Mouse (Mus musculus) heart, embryonic 14.5 days (tissue): ENCODE measurements around the gene Zfp628. TPM values are rescaled to one million over a fixed set of nuclear protein-coding genes. Genes with fewer than 3 reads are reported as not detected.

Experiments
- ATAC-seq: fragments of 200-750 bp; cut with Nextera tagmentation; 2 replicates; pipeline ENCODE4 v1.8.0; 2017; ENCODE audit warnings: low read depth, moderate TSS enrichment; ENCODE audit not compliant: insufficient number of reproducible peaks, insufficient read depth, low FRiP score
- H3K27ac ChIP-seq, 2 experiments: fragments of 200-500 bp in 1 of 2; fragments of 300-500 bp in 1 of 2; sonication (generic) in 1 of 2; replicated peaks in 1 of 2; 2 replicates each; pipeline ENCODE4 v1.5.1; 2012 to 2014; ENCODE audit warnings: low read depth in 2 of 2, low read length in 2 of 2, control low read depth in 1 of 2, mild to moderate bottlenecking in 1 of 2, mixed read lengths in 1 of 2; ENCODE audit not compliant: control insufficient read depth in 1 of 2, insufficient read depth in 1 of 2
- H3K27me3 ChIP-seq: fragments of 300-500 bp; sonication (generic); 2 replicates; pipeline ENCODE4 v1.6.1; 2014; ENCODE audit warnings: mild to moderate bottlenecking, low read length, control low read depth; ENCODE audit not compliant: control insufficient read depth, insufficient read depth
- H3K36me3 ChIP-seq: fragments of 300-500 bp; sonication (generic); 2 replicates; pipeline ENCODE4 v1.6.1; 2014; ENCODE audit warnings: mild to moderate bottlenecking, control low read depth, low read length, mixed read lengths; ENCODE audit not compliant: control insufficient read depth, insufficient read depth
- H3K4me1 ChIP-seq, 2 experiments: fragments of 200-500 bp in 1 of 2; fragments of 300-500 bp in 1 of 2; sonication (generic) in 1 of 2; 2 replicates each; pipeline ENCODE4 v1.6.1; 2012 to 2014; ENCODE audit warnings: low read length in 2 of 2, control low read depth in 1 of 2, mixed read lengths in 1 of 2; ENCODE audit not compliant: control insufficient read depth in 2 of 2, insufficient read depth in 2 of 2
- H3K4me2 ChIP-seq: fragments of 300-500 bp; sonication (generic); 2 replicates; pipeline ENCODE4 v1.6.1; 2014; ENCODE audit warnings: mild to moderate bottlenecking, low read length
- H3K4me3 ChIP-seq, 2 experiments: fragments of 200-500 bp in 1 of 2; fragments of 300-500 bp in 1 of 2; sonication (generic) in 1 of 2; 2 replicates each; pipeline ENCODE4 v1.5.1; 2012 to 2014; ENCODE audit warnings: low read length in 2 of 2, mild to moderate bottlenecking in 2 of 2, control low read depth in 1 of 2, low read depth in 1 of 2, moderate library complexity in 1 of 2; ENCODE audit not compliant: control insufficient read depth in 1 of 2, insufficient read depth in 1 of 2
- H3K9ac ChIP-seq: fragments of 300-500 bp; sonication (generic); 2 replicates; pipeline ENCODE4 v1.6.1; 2014; ENCODE audit warnings: mild to moderate bottlenecking, low read length
- H3K9me3 ChIP-seq: fragments of 300-500 bp; sonication (generic); 2 replicates; pipeline ENCODE4 v1.6.1; 2016; ENCODE audit warnings: low read length, control low read depth; ENCODE audit not compliant: control insufficient read depth
- WGBS: fragments of 180-500 bp; shearing (Covaris S2); extraction: QIAGEN DNeasy Blood & Tissue Kit; methylation state at CpG from one replicate; pipeline ENCODE4 v1.1.7; 2014; 5-methylcytosine and 5-hydroxymethylcytosine counted together
- polyA plus RNA-seq: library from polyadenylated mRNA; unstranded; fragments of >200 nt; fragmentation: Nextera tagmentation; extraction: Ambion mirVana; gene quantifications from 2 replicates; pipeline ENCODE4 v1.2.1, GENCODE M21; 2014

The Zfp628 gene
- polyA plus RNA-seq, 1 experiment from 2014 or later: 3.1 TPM

DNA sequence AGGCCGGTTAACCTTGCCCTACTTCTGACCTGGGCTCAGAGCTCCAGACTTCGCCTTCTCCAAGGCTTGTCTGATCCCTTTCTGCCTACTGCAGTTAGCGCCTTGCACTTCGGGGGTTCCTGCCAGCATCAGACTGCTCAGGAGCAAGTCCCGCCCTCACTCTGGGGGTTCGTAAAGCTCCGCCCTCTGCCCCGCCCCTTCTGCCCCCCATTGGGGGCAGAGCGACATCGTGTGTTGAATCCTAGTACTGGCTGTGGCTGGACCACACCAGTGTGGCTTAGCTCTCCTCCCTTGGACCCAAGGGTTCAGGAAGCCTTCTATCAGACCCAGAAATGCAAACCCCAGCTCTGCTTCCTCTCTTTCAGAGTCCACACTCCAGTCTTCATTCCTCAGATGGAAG lies 49.3 kb downstream of the Zfp628 start, which contains the start of gene Sbk2:
Gene Sbk2, minus strand, starts transcription at position 135 of the 400 bp plus-strand sequence.
- no peaks in the 10 kb centered on the region for H3K9me3 ChIP-seq
- 0 out of 2 replicates have a peak, but pooled peaks cover 4% of the 10 kb centered on the region for H3K27me3 ChIP-seq
- no peak within 1 kb of the TSS for H3K9ac ChIP-seq
- H3K36me3 ChIP-seq: no peaks in the 10 kb centered on the region
- H3K4me1 ChIP-seq: no peaks in the 10 kb centered on the region
- ATAC-seq: peak; percentile 71
- peak within 1 kb of the TSS; percentile 40 for H3K4me2 ChIP-seq
- H3K4me3 ChIP-seq: peak within 1 kb of the TSS in 1 of 2 experiments; percentile 17; a peak in 2 of 4 replicates
- WGBS: 3% methylated on average over 10 of the region's 10 CpGs
- H3K27ac ChIP-seq: no peak within 1 kb of the TSS

DNA sequence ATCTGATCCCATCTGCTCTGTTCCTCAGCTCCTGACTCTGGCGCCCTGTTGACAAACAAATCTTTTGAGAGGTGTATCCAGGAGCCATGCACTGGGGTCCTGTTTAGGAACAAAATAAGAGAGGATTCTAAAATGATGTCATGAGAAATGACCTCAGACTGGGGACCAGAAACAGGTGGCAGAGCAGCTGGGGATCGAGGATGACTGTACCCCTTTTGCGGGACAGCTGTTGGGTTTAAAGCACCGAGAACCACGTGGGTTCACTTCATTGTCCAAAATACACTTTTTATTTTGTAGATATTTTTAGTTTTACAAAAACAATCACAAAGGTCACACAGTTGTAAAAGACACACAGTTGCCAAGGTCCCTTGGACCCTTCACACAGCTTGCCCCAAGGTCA lies 50.0 kb downstream of the Zfp628 start:
- H3K27me3 ChIP-seq: 0 out of 2 replicates have a peak, but pooled peaks cover 4% of the 10 kb centered on the region
- 66% methylated on average over 5 of the region's 5 CpGs for WGBS
- no peak overlapping the region for H3K4me3 ChIP-seq
- ATAC-seq: no peak
- no peaks in the 10 kb centered on the region for H3K36me3 ChIP-seq
- no peaks in the 10 kb centered on the region for H3K9me3 ChIP-seq
- H3K4me1 ChIP-seq: no peaks in the 10 kb centered on the region
- no peak overlapping the region for H3K9ac ChIP-seq
- H3K27ac ChIP-seq: no peak overlapping the region
- H3K4me2 ChIP-seq: no peak overlapping the region

DNA sequence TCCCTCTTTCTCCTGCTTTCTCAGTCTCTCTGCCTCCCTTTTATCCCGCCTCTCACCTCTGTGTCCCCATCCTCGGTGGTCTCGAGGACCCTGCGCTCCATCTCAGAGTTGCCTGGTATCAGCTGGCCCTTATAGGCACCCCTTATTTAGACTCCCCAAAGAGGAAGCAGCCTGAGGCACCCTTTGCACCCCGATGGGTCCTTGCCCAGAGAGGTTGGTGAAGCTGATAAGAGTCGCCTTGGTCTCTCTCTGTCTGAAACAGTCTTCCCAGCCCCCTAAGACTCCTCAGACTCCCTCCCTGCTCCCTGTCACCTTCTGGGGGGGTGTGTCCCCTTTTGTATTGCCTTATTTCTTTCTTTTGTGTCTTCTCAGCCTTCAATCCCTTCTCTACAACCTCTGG lies 56.1 kb downstream of the Zfp628 start, which contains the start of gene Sbk3:
Gene Sbk3, minus strand, starts transcription at position 101 of the 400 bp plus-strand sequence.
- H3K9me3 ChIP-seq: no peaks in the 10 kb centered on the region
- no peak for ATAC-seq
- no peak within 1 kb of the TSS for H3K4me2 ChIP-seq
- H3K27me3 ChIP-seq: no peaks in the 10 kb centered on the region
- no peak within 1 kb of the TSS for H3K4me3 ChIP-seq
- H3K27ac ChIP-seq: peak within 1 kb of the TSS in 1 of 2 experiments; percentile 62; a peak in 2 of 4 replicates
- H3K4me1 ChIP-seq: peaks cover 9% of the 10 kb centered on the region in 2 experiments
- no peak within 1 kb of the TSS for H3K9ac ChIP-seq
- no peaks in the 10 kb centered on the region for H3K36me3 ChIP-seq
- 40% methylated on average over 6 of the region's 6 CpGs for WGBS

Other genes starting within 250 kb of the Zfp628 start
- 65.4 TPM in 2 replicates for gene Hspbp1, start 230.1 kb upstream of the Zfp628 start, polyA plus RNA-seq
- gene Brsk1, start 224.6 kb upstream of the Zfp628 start, polyA plus RNA-seq: 1.3 and 1.4 TPM in 2 replicates
- 0.08 TPM in 1 of 2 replicates, not detected in the other for gene Tmem150b, start 190.0 kb upstream of the Zfp628 start, polyA plus RNA-seq
- gene Kmt5c, start 175.1 kb upstream of the Zfp628 start, polyA plus RNA-seq: 47.5 and 47.6 TPM in 2 replicates
- 30.4 and 30.6 TPM in 2 replicates for gene Cox6b2, start 162.1 kb upstream of the Zfp628 start, polyA plus RNA-seq
- not detected in 2 replicates for gene Fam71e2, start 143.9 kb upstream of the Zfp628 start, polyA plus RNA-seq
- not detected in 2 replicates for gene Il11, start 132.4 kb upstream of the Zfp628 start, polyA plus RNA-seq
- gene Tmem190, start 132.3 kb upstream of the Zfp628 start, polyA plus RNA-seq: not detected in 2 replicates
- 3.0 and 3.7 TPM in 2 replicates for gene Tmem238, start 125.6 kb upstream of the Zfp628 start, polyA plus RNA-seq
- 179 and 188 TPM in 2 replicates for gene Rpl28, start 122.3 kb upstream of the Zfp628 start, polyA plus RNA-seq
- 237 and 408 TPM in 2 replicates for gene Ube2s, start 102.6 kb upstream of the Zfp628 start, polyA plus RNA-seq
- 0.05 TPM in 1 of 2 replicates, not detected in the other for gene Shisa7, start 70.5 kb upstream of the Zfp628 start, polyA plus RNA-seq
- gene Isoc2b, start 45.0 kb upstream of the Zfp628 start, polyA plus RNA-seq: 4.2 and 4.3 TPM in 2 replicates
- 1.1 and 1.5 TPM in 2 replicates for gene Isoc2a, start 38.1 kb upstream of the Zfp628 start, polyA plus RNA-seq
- 0.20 TPM in 1 of 2 replicates, not detected in the other for gene Gm36210, start 8.7 kb upstream of the Zfp628 start, polyA plus RNA-seq
- 4.4 and 5.1 TPM in 2 replicates for gene Nat14, start 6.8 kb downstream of the Zfp628 start, polyA plus RNA-seq
- gene Ssc5d, start 10.6 kb downstream of the Zfp628 start, polyA plus RNA-seq: 1.4 and 1.9 TPM in 2 replicates
- 6.8 and 8.1 TPM in 2 replicates for gene Sbk2, start 49.2 kb downstream of the Zfp628 start, polyA plus RNA-seq
- 0.42 and 0.80 TPM in 2 replicates for gene Sbk3, start 56.0 kb downstream of the Zfp628 start, polyA plus RNA-seq
- 29.8 and 33.5 TPM in 2 replicates for gene Zfp579, start 80.9 kb downstream of the Zfp628 start, polyA plus RNA-seq
- 12.6 and 13.6 TPM in 2 replicates for gene Zfp524, start 99.2 kb downstream of the Zfp628 start, polyA plus RNA-seq
- gene Fiz1, start 99.5 kb downstream of the Zfp628 start, polyA plus RNA-seq: 23.4 and 23.8 TPM in 2 replicates
- 0.34 TPM in 1 of 2 replicates, not detected in the other for gene Gm44973, start 100.3 kb downstream of the Zfp628 start, polyA plus RNA-seq
- gene Zfp865, start 105.2 kb downstream of the Zfp628 start, polyA plus RNA-seq: 4.4 and 4.9 TPM in 2 replicates
- gene Ccdc106, start 105.3 kb downstream of the Zfp628 start, polyA plus RNA-seq: 0.73 and 1.9 TPM in 2 replicates
- gene 4632433K11Rik, start 118.9 kb downstream of the Zfp628 start, polyA plus RNA-seq: not detected in 2 replicates
- gene Zfp784, start 123.2 kb downstream of the Zfp628 start, polyA plus RNA-seq: 5.6 TPM in 2 replicates
- 21.9 and 22.0 TPM in 2 replicates for gene Zfp580, start 136.3 kb downstream of the Zfp628 start, polyA plus RNA-seq
- gene U2af2, start 146.9 kb downstream of the Zfp628 start, polyA plus RNA-seq: 46.8 and 66.2 TPM in 2 replicates
- 50.6 and 52.0 TPM in 2 replicates for gene Epn1, start 165.0 kb downstream of the Zfp628 start, polyA plus RNA-seq
- not detected in 2 replicates for gene Rfpl4, start 201.7 kb downstream of the Zfp628 start, polyA plus RNA-seq
- gene Rasl2-9, start 210.7 kb downstream of the Zfp628 start, polyA plus RNA-seq: 2.2 and 2.5 TPM in 2 replicates
- 0.01 TPM in 1 of 2 replicates, not detected in the other for gene Vmn1r55, start 234.5 kb downstream of the Zfp628 start, polyA plus RNA-seq